Mouse (Mus musculus) hindbrain, embryonic 15.5 days (tissue): Measurements from ENCODE around the gene Myo1h. TPM values are rescaled to one million over a fixed set of nuclear protein-coding genes. Genes with fewer than 3 reads are reported as not detected.

Source experiments
- ATAC-seq: fragments of 200-750 bp; cut with Nextera tagmentation; 2 replicates; pipeline ENCODE4 v1.8.0; 2017; ENCODE audit warnings: low read depth, moderate number of reproducible peaks, moderate TSS enrichment; ENCODE audit not compliant: low FRiP score
- H3K27ac ChIP-seq: fragments of 300-500 bp; sonication (generic); replicated peaks from 2 replicates; pipeline ENCODE4 v1.5.1; 2015; ENCODE audit warnings: mild to moderate bottlenecking, inconsistent platforms
- H3K27me3 ChIP-seq: fragments of 300-500 bp; sonication (generic); 2 replicates; pipeline ENCODE4 v1.6.1; 2015; ENCODE audit warnings: control low read depth, inconsistent platforms
- H3K36me3 ChIP-seq: fragments of 300-500 bp; sonication (generic); 2 replicates; pipeline ENCODE4 v1.6.1; 2015; ENCODE audit warnings: control low read depth, inconsistent platforms
- H3K4me1 ChIP-seq: fragments of 300-500 bp; sonication (generic); replicated peaks from 2 replicates; pipeline ENCODE4 v1.6.1; 2015; ENCODE audit warnings: control low read depth, inconsistent platforms
- H3K4me2 ChIP-seq: fragments of 300-500 bp; sonication (generic); 2 replicates; pipeline ENCODE4 v1.6.1; 2015; ENCODE audit warnings: moderate library complexity, mild to moderate bottlenecking, inconsistent platforms
- H3K4me3 ChIP-seq: fragments of 300-500 bp; sonication (generic); 2 replicates; pipeline ENCODE4 v1.5.1; 2015; ENCODE audit warnings: mild to moderate bottlenecking, inconsistent platforms
- H3K9ac ChIP-seq: fragments of 300-500 bp; sonication (generic); 2 replicates; pipeline ENCODE4 v1.6.1; 2015; ENCODE audit warnings: inconsistent platforms
- H3K9me3 ChIP-seq: fragments of 300-500 bp; sonication (generic); 2 replicates; pipeline ENCODE4 v1.6.1; 2016; ENCODE audit warnings: control low read depth, inconsistent platforms
- WGBS: fragments of 180-500 bp; shearing (Covaris S2); methylation state at CpG from one replicate; pipeline ENCODE4 v1.1.7; 2015; 5-methylcytosine and 5-hydroxymethylcytosine counted together
- microRNA-seq: library from miRNA; unstranded; fragments of <30 nt; microRNA quantifications from one replicate; pipeline ENCODE4, GENCODE M21; 2016
- polyA plus RNA-seq: library from polyadenylated mRNA; unstranded; fragments of >200 nt; fragmentation: Nextera tagmentation; extraction: Ambion mirVana; gene quantifications from 2 replicates; pipeline ENCODE4 v1.2.1, GENCODE M21; 2015

The Myo1h gene
- polyA plus RNA-seq, 1 experiment from 2014 or later = 0.60 TPM

GRCm38 (mm10) chr5:114413067-114413735 lies 124.2 kb downstream of the Myo1h start:
- H3K4me3 ChIP-seq = no peak overlapping the region
- no peaks in the 10 kb centered on the region for H3K27me3 ChIP-seq
- H3K4me1 ChIP-seq = no peaks in the 10 kb centered on the region
- 85% methylated on average over 16 of the region's 16 CpGs for WGBS
- H3K4me2 ChIP-seq = no peak overlapping the region
- no peak for ATAC-seq
- no peak overlapping the region for H3K9ac ChIP-seq
- H3K36me3 ChIP-seq = peaks cover 97% of the 10 kb centered on the region
- H3K9me3 ChIP-seq = no peaks in the 10 kb centered on the region
- H3K27ac ChIP-seq = no peak overlapping the region

Small RNAs within 50 kb of the gene (microRNA-seq; reads per million reads assigned to microRNA genes)
- not detected for gene Mir7027

Other genes with a start within 250 kb of the Myo1h start
- 17.0 and 18.5 TPM in 2 replicates for gene Usp30, start 223.7 kb upstream of the Myo1h start, polyA plus RNA-seq
- 85.9 and 93.9 TPM in 2 replicates for gene Svop, start 197.6 kb upstream of the Myo1h start, polyA plus RNA-seq
- gene Alkbh2, start 160.9 kb upstream of the Myo1h start, polyA plus RNA-seq = 6.4 and 7.4 TPM in 2 replicates
- gene Ung, start 158.8 kb upstream of the Myo1h start, polyA plus RNA-seq = 12.8 and 13.5 TPM in 2 replicates
- 4.4 TPM in 2 replicates for gene Acacb, start 142.6 kb upstream of the Myo1h start, polyA plus RNA-seq
- 0.12 and 0.73 TPM in 2 replicates for gene Foxn4, start 15.4 kb upstream of the Myo1h start, polyA plus RNA-seq
- 62.2 and 63.9 TPM in 2 replicates for gene Kctd10, start 91.3 kb downstream of the Myo1h start, polyA plus RNA-seq
- 39.6 and 41.3 TPM in 2 replicates for gene Ube3b, start 91.4 kb downstream of the Myo1h start, polyA plus RNA-seq
- gene Mmab, start 154.9 kb downstream of the Myo1h start, polyA plus RNA-seq = 34.2 and 36.3 TPM in 2 replicates
- 74.6 and 78.0 TPM in 2 replicates for gene Mvk, start 155.1 kb downstream of the Myo1h start, polyA plus RNA-seq